ENCODE assay signal across 20 mouse cellular contexts in the genomic region with DNA sequence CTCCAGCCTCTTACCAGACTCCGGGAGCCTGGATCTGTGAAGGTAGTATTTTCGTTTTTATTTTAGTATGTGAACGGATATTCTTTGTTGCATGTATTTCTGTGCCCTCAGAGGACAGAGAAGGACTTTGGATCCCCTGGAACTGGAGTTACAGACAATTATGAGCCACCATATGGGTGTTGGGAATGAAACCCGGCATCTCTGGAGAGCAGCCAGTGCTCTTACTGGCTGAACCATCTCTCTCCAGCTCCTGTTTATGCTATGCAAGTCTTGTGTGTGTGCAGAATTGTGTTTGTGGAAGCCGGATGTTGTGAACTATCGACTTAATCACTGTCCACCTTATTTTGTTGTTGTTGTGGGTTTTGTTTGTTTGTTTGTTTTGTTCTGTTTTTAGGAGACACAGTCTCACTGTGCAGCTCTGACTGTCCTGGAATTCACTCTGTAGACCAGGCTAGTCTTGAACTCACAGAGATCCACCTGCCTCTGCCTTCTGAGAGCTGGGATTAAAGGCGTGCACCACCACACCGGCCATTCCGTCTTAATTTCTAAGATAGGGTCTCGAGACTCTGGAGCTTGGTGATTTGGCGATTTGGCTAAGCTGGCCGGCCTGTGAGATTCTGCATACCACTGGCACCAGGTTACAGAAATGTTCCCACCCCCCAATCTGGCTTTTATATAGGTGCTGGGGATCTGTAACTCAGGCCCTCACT. TPM values are rescaled to one million over a fixed set of nuclear protein-coding genes. Genes with fewer than 3 reads are reported as not detected.
A peak's percentile ranks its signal among the peaks of the same experiment; 100 is the strongest.
DNase-seq lines count a peak whose midpoint lies in the region; TF ChIP-seq lines count a peak whose summit lies in the region.
"Had no signal": no experiment of that assay in that cellular context is flagged by ENCODE, and none has a peak within 500 bp of the region (broad histone marks: within the 10 kb centered on the region; RNA-seq: fewer than 3 reads in every experiment).

No protein-coding gene starts in this region.

- WGBS in thymus, adult 2 months = 99% methylated on average over 12 of the region's 12 CpGs

- no peak overlapping the region for H3K4me3 ChIP-seq in thymus, adult 2 months (ENCODE audit: control insufficient read depth, insufficient read depth, low read length)
- H3K4me3 ChIP-seq: embryonic facial prominence, embryonic 12.5 days; forebrain, embryonic 13.5 days; heart, embryonic 10.5 days; intestine, embryonic 15.5 days; liver, embryonic 13.5 days; lung, embryonic 15.5 days had no signal

- no peaks in the 10 kb centered on the region for H3K27me3 ChIP-seq in thymus, adult 2 months (ENCODE audit: control insufficient read depth, insufficient read depth, low read length)
- H3K27me3 ChIP-seq: embryonic facial prominence, embryonic 12.5 days; forebrain, embryonic 13.5 days; intestine, embryonic 15.5 days; liver, embryonic 13.5 days; lung, embryonic 15.5 days had no signal

- H3K27ac ChIP-seq in thymus, adult 2 months (ENCODE audit: control insufficient read depth, insufficient read depth, low read length) = no peak overlapping the region
- H3K27ac ChIP-seq: embryonic facial prominence, embryonic 12.5 days; forebrain, embryonic 13.5 days; heart, embryonic 10.5 days; intestine, embryonic 15.5 days; liver, embryonic 13.5 days; lung, embryonic 15.5 days had no signal

- TF ChIP-seq POLR2A in thymus, adult 2 months (IDR thresholded peaks at IDR 0.05; ENCODE audit: control insufficient read depth, extremely low read depth, insufficient read depth, low read length, poor library complexity) = no peak

- H3K4me1 ChIP-seq in thymus, adult 2 months (replicated peaks; ENCODE audit: control insufficient read depth, insufficient read depth, low read length) = peaks cover 13% of the 10 kb centered on the region
- H3K4me1 ChIP-seq: embryonic facial prominence, embryonic 12.5 days; forebrain, embryonic 13.5 days; intestine, embryonic 15.5 days; lung, embryonic 15.5 days had no signal

- peak; percentile 61 for DNase-seq in layer of hippocampus, adult 11-12 months (ENCODE audit: low spot score)
- DNase-seq in layer of hippocampus, postnatal 10 days (ENCODE audit: low spot score in 2 of 2) = no peak
- DNase-seq in brain, adult 2 months (ENCODE audit: low read depth, low spot score) = peak; percentile 97
- peak; percentile 92 for DNase-seq in cerebellum, adult 11-12 months
- peak; percentile 90 to 91 for DNase-seq in cerebellum, postnatal 10 days
- no peak for DNase-seq in lung, adult 18-20 months
- DNase-seq in thymus, adult 2 months = no peak
- DNase-seq: adrenal gland, postnatal 36 days; gastrocnemius, postnatal 10 days; kidney, adult 8-10 months; kidney, postnatal 25 days; liver, embryonic 13.5 days; lung, postnatal 4 days; midbrain, embryonic 14.5 days; thymus, postnatal 25 days had no signal

- H3K36me3 ChIP-seq in thymus, adult 2 months (ENCODE audit: control insufficient read depth, insufficient read depth, low read length) = no peaks in the 10 kb centered on the region
- H3K36me3 ChIP-seq: intestine, embryonic 15.5 days had no signal

- no peak for TF ChIP-seq CTCF in thymus, adult 2 months (IDR thresholded peaks at IDR 0.05; ENCODE audit: borderline replicate concordance, control insufficient read depth, extremely low read depth, insufficient read depth, low read length, poor library complexity)

RNA-seq across cellular contexts. Expression of a gene that starts 38.4 kb away (rescaled TPM):
- total RNA-seq in layer of hippocampus, postnatal 10 days (2021) = 10 to 100 TPM; 36.8 to 41.6 TPM
- 48.4 and 51.2 TPM in 2 replicates for polyA plus RNA-seq in thymus, adult 2 months (2012; rRNA removed)

RNA-seq across cellular contexts. Expression of a gene that starts 39.5 kb away (rescaled TPM):
- total RNA-seq in layer of hippocampus, postnatal 10 days (2021) = 10 to 100 TPM; 84.2 to 88.2 TPM
- polyA plus RNA-seq in thymus, adult 2 months (2012; rRNA removed) = 21.7 and 22.1 TPM in 2 replicates

RNA-seq across cellular contexts. Expression of a gene that starts 56.9 kb away (rescaled TPM):
- total RNA-seq in layer of hippocampus, postnatal 10 days (2021) = 10 to 100 TPM; 15.2 to 16.4 TPM
- polyA plus RNA-seq in thymus, adult 2 months (2012; rRNA removed) = 22.1 and 22.4 TPM in 2 replicates

Comparison
In these comparisons a context has a peak if more than half of its experiments do, and no peak if none do; other contexts are left out.
1. DNase-seq: peak in layer of hippocampus, adult 11-12 months (single experiment), brain, adult 2 months (single experiment), cerebellum, adult 11-12 months (single experiment) and cerebellum, postnatal 10 days (2 of 2); none in layer of hippocampus, postnatal 10 days (0 of 2), lung, adult 18-20 months (0 of 2) and thymus, adult 2 months (single experiment).